Mouse (Mus musculus): ENCODE results near the gene Ankrd33b.
A peak's percentile ranks its signal among the peaks of the same experiment; 100 is the strongest.

Ankrd33b gene

GRCm38 (mm10) chr15:31367481-31368200, at the start of gene Ankrd33b:
Ankrd33b (minus strand) TSS chr15:31367726.
- DNase-seq (ENCODE audit: low spot score) = peak; percentile 7

DNA sequence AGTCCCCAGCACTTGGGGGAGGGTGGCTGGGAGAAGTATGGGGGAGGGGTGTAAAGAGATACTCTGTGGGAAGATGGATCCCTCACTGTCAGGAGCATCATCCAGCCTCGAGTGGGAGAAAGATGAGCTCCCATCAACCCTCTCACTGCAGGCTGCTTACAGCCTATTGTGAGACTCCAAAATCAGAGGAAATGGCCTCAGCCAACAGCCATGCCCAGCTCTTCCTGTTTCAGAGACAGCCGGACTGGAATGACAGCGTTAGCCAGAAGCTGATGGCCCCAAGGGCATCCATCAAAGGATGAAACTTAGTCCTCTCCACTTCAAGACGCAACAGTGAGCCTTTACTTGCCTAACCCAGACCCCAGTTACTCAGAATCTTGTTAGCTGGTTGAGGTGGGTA, 47.7 kb upstream of the Ankrd33b start:
- no peak for DNase-seq (ENCODE audit: low spot score)

GRCm38 (mm10) chr15:31414179-31414898, 46.8 kb upstream of the Ankrd33b start:
- no peak for DNase-seq (ENCODE audit: low spot score)

DNA sequence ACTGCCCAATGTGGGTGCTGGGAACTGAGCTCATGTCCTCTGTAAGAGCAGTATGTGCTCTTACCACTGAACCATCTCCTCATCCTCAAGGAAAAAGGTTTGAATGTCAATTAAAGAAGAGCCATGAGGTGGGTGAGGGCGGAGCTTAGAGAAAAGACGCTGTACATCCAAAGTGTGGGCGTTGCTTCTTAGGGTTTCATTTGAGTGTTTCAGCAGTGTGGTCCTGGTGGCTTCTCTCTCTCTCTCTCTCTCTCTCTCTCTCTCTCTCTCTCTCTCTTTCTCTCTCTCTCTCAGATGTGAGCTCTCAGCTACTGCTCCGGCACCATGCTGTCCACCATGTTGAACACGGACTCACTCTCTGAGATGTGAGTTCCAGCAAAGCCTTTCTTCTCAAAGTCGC, 46.1 kb upstream of the Ankrd33b start:
- DNase-seq (ENCODE audit: low spot score) = no peak

GRCm38 (mm10) chr15:31412933-31413332, 45.4 kb upstream of the Ankrd33b start:
- DNase-seq (ENCODE audit: low spot score) = no peak

GRCm38 (mm10) chr15:31412436-31412835, 44.9 kb upstream of the Ankrd33b start:
- DNase-seq (ENCODE audit: low spot score) = no peak

DNA sequence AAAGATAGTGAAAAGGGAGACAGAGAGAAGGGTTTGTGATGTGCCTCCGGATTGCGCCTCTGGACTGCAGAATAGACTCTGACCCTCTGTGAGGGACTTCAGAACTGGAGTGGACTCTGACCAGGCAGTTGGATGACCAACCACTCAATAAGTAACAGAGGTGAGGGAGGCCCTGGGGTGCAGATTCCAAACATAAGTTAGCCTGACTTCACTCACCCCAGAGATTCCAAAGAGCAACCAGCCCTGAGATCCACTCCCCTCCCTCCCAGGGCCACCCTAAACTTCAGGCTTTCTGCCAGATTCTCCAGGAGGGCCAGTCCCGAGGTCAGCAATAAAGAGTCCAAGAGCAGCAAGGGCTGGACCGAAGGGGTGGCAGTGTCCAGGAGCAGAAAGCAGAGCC, 40.0 kb upstream of the Ankrd33b start:
- DNase-seq (ENCODE audit: low spot score) = no peak

- DNase-seq (ENCODE audit: low spot score) = no peak
Measured at GRCm38 (mm10) chr15:31406881-31407280, 39.4 kb upstream of the Ankrd33b start.

DNA sequence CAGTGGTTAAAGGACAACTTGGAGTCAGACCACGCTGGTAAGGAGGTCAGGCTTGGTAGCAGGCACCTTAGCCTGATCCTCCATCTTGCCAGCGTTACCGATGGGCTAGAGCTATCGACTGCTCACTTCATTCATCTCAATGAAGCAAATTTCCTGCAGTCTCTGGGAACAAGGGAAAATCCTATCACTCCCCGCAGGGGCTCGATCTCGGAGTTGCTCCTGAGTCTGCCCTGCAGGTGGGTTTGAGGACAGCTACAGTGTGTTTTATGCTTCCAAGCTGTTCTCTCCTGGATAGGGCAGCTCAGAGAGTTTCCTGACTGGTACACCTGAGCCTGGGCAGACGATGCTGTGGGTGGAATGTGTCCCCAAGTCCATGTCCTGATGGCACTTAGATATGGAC, 36.8 kb upstream of the Ankrd33b start:
- DNase-seq (ENCODE audit: low spot score) = no peak

GRCm38 (mm10) chr15:31402200-31402892, 34.8 kb upstream of the Ankrd33b start:
- DNase-seq (ENCODE audit: low spot score) = no peak

- DNase-seq (ENCODE audit: low spot score) = no peak
Measured at GRCm38 (mm10) chr15:31400974-31401373, 33.4 kb upstream of the Ankrd33b start.

DNA sequence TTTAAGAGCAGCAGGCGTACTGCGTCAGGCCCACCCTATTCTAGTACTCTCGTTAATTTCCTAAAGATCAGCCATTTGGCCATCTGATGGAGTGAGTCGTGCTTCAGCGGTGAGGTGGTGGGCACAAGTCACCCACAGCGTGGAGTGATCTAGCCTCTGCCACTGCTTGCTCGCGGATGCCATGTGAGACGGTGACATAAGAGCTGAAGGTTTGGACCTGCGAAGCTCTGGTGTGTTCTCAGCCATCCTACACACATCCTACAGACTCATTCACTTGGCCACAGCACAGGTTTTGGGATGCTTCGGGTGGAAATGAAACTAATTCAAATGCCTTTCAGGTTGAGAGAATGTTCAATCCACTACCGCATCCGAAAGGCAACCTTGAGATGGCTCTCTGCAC, 31.2 kb upstream of the Ankrd33b start:
- DNase-seq (ENCODE audit: low spot score) = no peak

DNA sequence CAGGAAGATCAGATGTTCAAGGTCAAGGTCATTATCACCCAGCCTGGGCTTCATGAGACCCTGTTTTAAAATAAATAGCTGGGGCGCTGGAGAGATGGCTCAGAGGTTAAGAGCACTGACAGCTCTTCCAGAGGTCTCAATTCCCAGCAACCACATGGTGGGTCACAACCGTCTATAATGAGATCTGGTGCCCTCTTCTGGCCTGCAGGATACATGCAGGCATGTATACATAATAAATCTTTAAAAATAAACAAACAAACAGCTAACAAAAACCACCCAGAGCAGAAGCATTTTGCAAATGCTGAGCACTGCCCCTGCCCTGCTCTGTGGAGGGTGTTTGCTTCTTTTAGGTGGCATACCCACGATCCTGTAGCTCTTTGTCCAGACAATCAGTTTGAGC, 29.9 kb upstream of the Ankrd33b start:
- DNase-seq (ENCODE audit: low spot score) = no peak

DNA sequence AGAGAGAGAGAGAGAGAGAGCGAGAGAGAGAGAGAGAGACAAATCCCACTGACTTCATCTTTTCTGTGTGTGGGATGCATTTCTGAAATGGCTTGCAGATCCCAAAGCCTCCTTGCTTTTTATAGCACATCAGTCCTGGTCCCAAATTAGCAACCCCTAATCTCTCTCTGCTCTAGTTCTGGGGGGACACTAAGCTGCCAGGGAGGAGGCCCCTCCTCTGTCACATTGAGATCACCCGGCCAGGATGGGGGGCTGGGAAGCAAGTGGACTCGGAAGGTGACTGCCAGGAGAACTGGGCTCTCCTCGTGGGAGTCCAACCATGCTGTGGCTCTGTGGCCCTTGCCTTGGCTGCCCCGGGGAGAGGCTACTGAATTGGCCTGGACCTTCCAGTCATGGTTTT, 29.2 kb upstream of the Ankrd33b start:
- no peak for DNase-seq (ENCODE audit: low spot score)

DNA sequence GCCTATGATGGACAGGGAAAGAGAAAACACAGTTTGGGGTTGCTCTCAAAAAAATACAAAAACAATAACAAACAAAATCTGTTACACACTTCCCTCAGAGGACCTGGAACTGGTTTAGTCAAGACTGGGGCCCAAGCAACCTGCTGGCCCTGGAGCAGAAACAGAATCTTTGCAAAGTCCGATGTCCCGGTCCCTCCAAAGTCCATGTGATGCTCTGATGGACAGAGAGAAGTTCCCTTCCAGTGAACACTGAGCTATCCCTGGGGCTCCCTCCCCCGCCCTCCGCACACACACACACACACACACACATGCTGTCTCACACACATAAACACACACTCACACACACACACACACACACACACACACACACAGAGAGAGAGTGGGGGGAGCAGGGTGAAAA, 28.5 kb upstream of the Ankrd33b start:
- no peak for DNase-seq (ENCODE audit: low spot score)

GRCm38 (mm10) chr15:31393402-31393801, 25.9 kb upstream of the Ankrd33b start:
- DNase-seq (ENCODE audit: low spot score) = no peak

DNA sequence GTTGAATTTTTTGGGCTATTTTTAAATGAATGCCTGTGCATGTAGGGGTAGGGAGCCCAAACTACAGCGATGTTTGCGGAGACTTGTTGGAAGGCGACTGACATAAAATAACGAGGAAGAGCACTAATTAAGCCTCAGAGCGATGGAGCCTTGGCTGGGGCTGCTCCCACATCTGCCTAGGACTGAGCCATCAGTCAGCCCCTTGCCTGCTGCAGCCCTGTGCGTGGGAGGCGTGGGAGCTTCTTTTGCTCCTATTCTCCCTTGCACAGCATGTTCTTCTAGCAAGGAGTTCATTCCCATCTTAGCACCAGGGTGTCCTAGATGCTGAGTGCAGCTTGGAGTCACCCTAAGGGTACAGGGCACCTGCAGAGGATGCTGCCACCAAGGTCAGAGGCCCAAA, 25.2 kb upstream of the Ankrd33b start:
- no peak for DNase-seq (ENCODE audit: low spot score)

GRCm38 (mm10) chr15:31392135-31392534, 24.6 kb upstream of the Ankrd33b start:
- DNase-seq (ENCODE audit: low spot score) = no peak

DNA sequence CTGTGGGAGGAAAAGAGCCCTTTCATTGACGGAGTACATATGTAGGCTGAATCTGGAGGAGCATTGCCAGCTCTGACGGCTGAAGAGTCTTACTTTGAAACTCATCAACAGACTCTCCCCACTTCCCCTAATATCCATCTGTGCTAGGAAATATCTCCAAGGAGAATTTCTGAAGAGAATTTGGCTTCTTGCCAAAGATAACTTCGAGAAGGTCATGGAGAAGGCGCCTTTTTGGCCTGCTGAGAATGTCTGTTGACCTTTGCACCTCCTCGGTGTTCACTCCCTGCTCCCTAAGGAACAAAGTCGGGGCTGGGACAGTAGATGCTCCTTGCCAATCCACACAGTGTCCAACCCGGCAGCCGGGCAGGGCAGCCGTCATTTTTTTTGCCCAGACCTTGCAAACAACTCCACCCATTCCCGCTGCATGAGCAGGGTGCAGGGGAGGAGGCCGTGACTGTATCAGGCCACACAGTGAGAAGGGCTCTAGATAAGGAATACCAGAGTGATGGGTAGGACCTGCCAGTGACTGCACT, 14.5 kb upstream of the Ankrd33b start:
- peak; percentile 3 for DNase-seq (ENCODE audit: low spot score)

DNA sequence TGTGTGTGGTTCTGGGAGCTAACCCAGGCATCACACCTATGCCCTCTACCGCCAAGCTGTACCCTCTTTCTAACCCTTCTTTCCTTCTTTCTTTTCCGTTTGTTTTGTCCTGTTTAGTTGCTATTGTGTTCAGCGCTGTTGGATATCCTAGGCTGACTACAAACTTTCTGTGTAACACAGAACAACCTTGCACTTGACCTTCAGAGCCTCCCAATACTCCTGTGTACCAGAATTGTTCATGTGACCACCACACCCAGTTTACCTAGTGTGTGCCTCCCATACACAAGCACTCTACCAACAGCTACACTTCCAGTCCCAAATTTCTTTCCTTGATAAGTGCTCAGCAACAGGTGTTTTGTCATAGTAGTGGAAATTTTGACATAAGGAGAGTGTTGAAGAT, 11.9 kb upstream of the Ankrd33b start:
- no peak for DNase-seq (ENCODE audit: low spot score)

DNA sequence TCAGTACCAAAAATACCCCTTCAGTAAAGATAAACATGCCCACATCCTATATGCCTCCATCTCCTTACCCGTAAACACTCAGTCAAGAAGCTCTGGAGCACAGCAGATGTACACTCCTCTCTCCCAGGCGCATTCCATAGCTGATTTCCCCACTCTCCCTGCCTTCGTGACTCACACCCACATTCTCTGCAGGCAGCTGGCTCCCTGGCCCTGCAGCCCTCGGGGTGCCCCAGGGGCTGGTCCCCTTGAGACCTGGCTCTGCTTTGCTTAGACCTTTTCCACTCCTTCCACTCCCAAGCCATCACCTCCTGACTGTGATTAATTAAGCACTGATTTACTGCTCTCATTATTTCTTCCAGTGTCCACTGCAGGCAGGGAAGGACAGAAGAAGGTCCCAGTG, 7.7 kb upstream of the Ankrd33b start:
- no peak for DNase-seq (ENCODE audit: low spot score)

- no peak for DNase-seq (ENCODE audit: low spot score)
Measured at GRCm38 (mm10) chr15:31369125-31369612, 1.6 kb upstream of the Ankrd33b start.

- no peak for DNase-seq (ENCODE audit: low spot score)
Measured at GRCm38 (mm10) chr15:31368556-31368955, 1.0 kb upstream of the Ankrd33b start.
